Mouse (Mus musculus) brain, embryonic 14.5 days (tissue): ENCODE data around the gene Olfm1.

Experiments used
- CTCF ChIP-seq: fragments of 200-500 bp; IDR thresholded peaks from 2 replicates; pipeline ENCODE4 v1.5.1; 2012; ENCODE audit warnings: inconsistent platforms, mild to moderate bottlenecking, moderate library complexity, borderline replicate concordance; ENCODE audit not compliant: insufficient read depth, insufficient read length; ENCODE audit errors: extremely low read depth
- POLR2A ChIP-seq: fragments of 200-500 bp; IDR thresholded peaks from 2 replicates; pipeline ENCODE4 v1.6.1; 2012; ENCODE audit warnings: mild to moderate bottlenecking, inconsistent platforms, borderline replicate concordance; ENCODE audit not compliant: poor library complexity, insufficient read depth, insufficient read length, severe bottlenecking; ENCODE audit errors: extremely low read depth

GRCm38 (mm10) chr2:28207200-28207750 lies 14.5 kb downstream of the Olfm1 start:
- TF ChIP-seq POLR2A (no peak), CTCF (no peak)
